1 mouse cellular context compared by ENCODE assay signal in the genomic region with DNA sequence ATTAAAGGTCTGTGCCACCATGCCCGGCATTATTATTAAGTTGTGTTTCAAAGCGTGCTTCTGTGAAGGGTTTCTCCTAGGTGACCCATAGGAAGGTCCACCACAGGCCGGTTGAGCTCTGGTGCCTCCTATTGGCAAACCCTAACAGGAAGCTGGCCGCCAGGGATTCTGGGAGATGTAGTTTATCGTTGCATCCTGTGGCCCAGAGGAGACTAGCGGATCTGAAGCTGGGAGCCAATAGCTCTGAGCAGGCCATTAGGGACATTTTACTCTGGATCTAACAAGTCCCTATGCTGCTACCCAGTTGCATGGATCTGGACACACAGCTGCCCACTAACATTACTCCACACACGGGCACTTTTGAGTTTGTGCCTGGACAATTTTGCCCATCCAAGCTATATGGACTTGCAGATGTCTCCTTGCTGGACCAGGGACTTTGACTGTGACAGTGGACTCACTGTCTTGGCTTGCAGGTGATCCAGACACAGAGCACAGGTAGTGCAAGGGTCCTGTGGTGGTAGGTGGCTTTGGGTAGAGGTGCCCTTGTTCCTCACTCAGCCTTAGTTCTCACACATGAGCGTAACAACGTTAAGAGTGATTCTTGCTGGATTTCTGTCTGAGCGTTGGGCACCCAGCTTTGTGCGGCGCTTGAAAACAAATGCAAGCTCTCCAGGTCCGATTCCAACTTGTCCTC.
TF ChIP-seq lines count a peak whose summit lies in the region.

No protein-coding gene starts in this region.

TF ChIP-seq in myocyte, 11 proteins besides CTCF, POLR2A, EP300 and RAD21:
- TF ChIP-seq SRF (IDR thresholded peaks at IDR 0.05; ENCODE audit: control insufficient read depth, insufficient read length, low read depth) (no peak), CEBPB (IDR thresholded peaks at IDR 0.05; ENCODE audit: insufficient read depth, poor library complexity, severe bottlenecking) (no peak), E2F4 (IDR thresholded peaks at IDR 0.05; ENCODE audit: insufficient read depth) (no peak), MYOD1 (IDR thresholded peaks at IDR 0.05; ENCODE audit: control insufficient read depth in 1 of 3, insufficient read length in 2 of 3, low read depth in 2 of 3) (no peak), TCF3 (IDR thresholded peaks at IDR 0.05; ENCODE audit: insufficient read length, low read depth) (no peak), POLR2AphosphoS2 (IDR thresholded peaks at IDR 0.05; ENCODE audit: insufficient read length, low read depth) (no peak), USF1 (IDR thresholded peaks at IDR 0.05; ENCODE audit: low read depth) (no peak), TCF12 (IDR thresholded peaks at IDR 0.05; ENCODE audit: insufficient read depth, poor library complexity, severe bottlenecking) (no peak), REST (IDR thresholded peaks at IDR 0.05; ENCODE audit: insufficient read depth, insufficient read length) (no peak), MYOG (IDR thresholded peaks at IDR 0.05; ENCODE audit: control insufficient read depth in 1 of 3, insufficient read depth in 1 of 3, insufficient read length in 2 of 3, low read depth in 2 of 3) (no peak), MAX (IDR thresholded peaks at IDR 0.05; ENCODE audit: low read depth) (no peak)
